Mouse (Mus musculus) embryonic facial prominence, embryonic 11.5 days (tissue): ENCODE data around the gene Lpin3. TPM values are rescaled to one million over a fixed set of nuclear protein-coding genes. Genes with fewer than 3 reads are reported as not detected.

ENCODE experiments used
- ATAC-seq: fragments of 200-750 bp; cut with Nextera tagmentation; replicated peaks from 2 replicates; pipeline ENCODE4 v1.8.0; 2017; ENCODE audit warnings: low read depth; ENCODE audit not compliant: insufficient number of reproducible peaks, low FRiP score, low TSS enrichment
- DNase-seq: peaks from one replicate; pipeline ENCODE4 v3.0.0-alpha.2; 2015; ENCODE audit warnings: low spot score
- H3K27ac ChIP-seq: fragments of 300-500 bp; sonication (generic); replicated peaks from 2 replicates; pipeline ENCODE4 v1.5.1; 2014; ENCODE audit warnings: mild to moderate bottlenecking, low read depth, low read length, control low read depth
- H3K27me3 ChIP-seq: fragments of 300-500 bp; sonication (generic); 2 replicates; pipeline ENCODE4 v1.6.1; 2014; ENCODE audit warnings: mild to moderate bottlenecking, low read length, moderate library complexity, mixed read lengths; ENCODE audit not compliant: control insufficient read depth, insufficient read depth
- H3K36me3 ChIP-seq: fragments of 300-500 bp; sonication (generic); replicated peaks from 2 replicates; pipeline ENCODE4 v1.6.1; 2014; ENCODE audit warnings: low read depth, mild to moderate bottlenecking, low read length, moderate library complexity, mixed read lengths; ENCODE audit not compliant: control insufficient read depth, insufficient read depth
- H3K4me1 ChIP-seq: fragments of 300-500 bp; sonication (generic); 2 replicates; pipeline ENCODE4 v1.6.1; 2014; ENCODE audit warnings: low read length, mixed read lengths; ENCODE audit not compliant: control insufficient read depth, insufficient read depth
- H3K4me2 ChIP-seq: fragments of 300-500 bp; sonication (generic); 2 replicates; pipeline ENCODE4 v1.6.1; 2014; ENCODE audit warnings: low read depth, mild to moderate bottlenecking, control low read depth, low read length, moderate library complexity
- H3K4me3 ChIP-seq: fragments of 300-500 bp; sonication (generic); 2 replicates; pipeline ENCODE4 v1.5.1; 2014; ENCODE audit warnings: low read depth, low read length, control low read depth
- H3K9ac ChIP-seq: fragments of 300-500 bp; sonication (generic); replicated peaks from 2 replicates; pipeline ENCODE4 v1.6.1; 2014; ENCODE audit warnings: mild to moderate bottlenecking, control low read depth, low read length
- H3K9me3 ChIP-seq: fragments of 300-500 bp; sonication (generic); replicated peaks from 2 replicates; pipeline ENCODE4 v1.6.1; 2016; ENCODE audit warnings: mild to moderate bottlenecking, low read length, inconsistent platforms, mixed read lengths; ENCODE audit not compliant: control insufficient read depth
- WGBS: fragments of 180-500 bp; shearing (Covaris S2); extraction: QIAGEN DNeasy Blood & Tissue Kit; methylation state at CpG from one replicate; pipeline ENCODE4 v1.1.7; 2014; 5-methylcytosine and 5-hydroxymethylcytosine counted together
- polyA plus RNA-seq: library from polyadenylated mRNA; unstranded; fragments of >200 nt; fragmentation: Nextera tagmentation; extraction: Ambion mirVana; gene quantifications from 2 replicates; pipeline ENCODE4 v1.2.1, GENCODE M21; 2014

The Lpin3 gene
- polyA plus RNA-seq, 1 experiment from 2014 or later: 0.50 TPM

DNA sequence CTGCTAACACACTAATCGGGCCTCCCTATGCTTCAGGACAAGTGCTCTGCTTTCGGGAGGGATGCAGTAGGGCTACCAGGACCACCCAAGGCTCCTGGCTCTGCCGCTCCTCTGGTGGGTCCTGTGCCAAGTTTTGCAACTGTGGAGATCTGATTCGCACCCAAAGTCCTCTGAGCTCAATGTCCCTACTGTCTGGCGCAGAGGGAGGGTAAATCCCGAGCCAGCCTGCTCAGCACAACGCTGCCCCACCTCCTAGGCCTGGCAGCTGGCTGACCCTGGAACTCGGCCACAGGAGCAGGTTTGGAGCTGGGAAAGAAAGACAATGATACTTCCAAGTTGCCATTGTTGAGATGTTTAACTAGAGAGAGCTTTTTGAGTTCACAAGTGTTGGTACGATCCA lies 44.7 kb downstream of the Lpin3 start:
- no peaks in the 10 kb centered on the region for H3K9me3 ChIP-seq
- no peak overlapping the region for H3K27ac ChIP-seq
- no peaks in the 10 kb centered on the region; the same call in 1 of the 2 replicates for H3K4me1 ChIP-seq
- no peak overlapping the region for H3K4me2 ChIP-seq
- no peak for DNase-seq
- 85% methylated on average over 9 of the region's 9 CpGs for WGBS
- no peak overlapping the region for H3K9ac ChIP-seq
- ATAC-seq: no peak
- H3K27me3 ChIP-seq: no peaks in the 10 kb centered on the region
- H3K4me3 ChIP-seq: no peak overlapping the region
- H3K36me3 ChIP-seq: no peaks in the 10 kb centered on the region

DNA sequence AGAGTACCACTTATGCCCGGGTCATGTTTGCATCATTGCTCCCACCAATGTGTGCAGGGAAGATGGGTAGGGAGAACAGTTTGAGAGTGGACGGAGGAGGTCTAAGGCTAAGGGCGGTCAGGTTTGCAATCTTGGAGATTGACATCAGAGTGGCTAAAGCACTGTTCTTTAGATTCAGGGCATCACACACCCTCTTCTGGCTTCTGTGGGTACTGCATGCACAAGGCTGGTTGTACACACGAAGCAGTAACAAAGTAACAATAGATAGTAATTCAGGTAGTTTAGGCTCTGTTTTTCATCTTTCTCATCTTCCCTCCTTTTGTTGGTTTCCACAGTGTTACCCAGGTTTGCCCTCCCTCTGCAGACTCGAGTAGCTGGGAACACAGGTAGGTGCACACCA lies 50.9 kb downstream of the Lpin3 start:
- no peak overlapping the region for H3K4me3 ChIP-seq
- ATAC-seq: no peak; the same call in 1 of the 2 replicates
- H3K4me1 ChIP-seq: 0 out of 2 replicates have a peak, but pooled peaks cover 2% of the 10 kb centered on the region
- 92% methylated on average over 5 of the region's 5 CpGs for WGBS
- no peak overlapping the region for H3K4me2 ChIP-seq
- no peak for DNase-seq
- no peaks in the 10 kb centered on the region for H3K27me3 ChIP-seq
- no peaks in the 10 kb centered on the region for H3K36me3 ChIP-seq
- H3K27ac ChIP-seq: no peak overlapping the region
- no peaks in the 10 kb centered on the region for H3K9me3 ChIP-seq
- no peak overlapping the region for H3K9ac ChIP-seq

DNA sequence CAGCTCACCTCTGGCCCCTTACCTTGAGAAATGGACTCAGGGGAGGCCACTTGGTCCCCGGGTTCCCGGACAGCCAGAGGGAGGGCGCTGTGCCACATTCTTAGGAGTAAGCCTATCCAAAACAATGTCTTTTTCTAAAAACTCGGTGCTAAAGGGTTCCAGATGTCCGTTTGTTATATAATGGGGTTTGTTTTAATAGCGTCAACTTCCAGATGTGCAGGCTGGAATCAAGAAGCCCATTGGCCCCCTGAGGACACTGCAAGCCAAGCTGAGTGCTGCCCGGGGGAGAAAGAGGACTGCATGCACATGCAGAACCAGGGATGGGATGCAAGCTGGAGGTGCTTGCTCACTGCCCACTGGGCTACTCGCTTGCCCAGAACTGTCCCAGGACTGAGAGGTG lies 51.9 kb downstream of the Lpin3 start:
- H3K36me3 ChIP-seq: no peaks in the 10 kb centered on the region
- DNase-seq (peak; percentile 89), ATAC-seq (peak; percentile 61; the same call in 1 of the 2 replicates)
- H3K4me2 ChIP-seq: no peak overlapping the region
- 0 out of 2 replicates have a peak, but pooled peaks cover 2% of the 10 kb centered on the region for H3K4me1 ChIP-seq
- WGBS: 23% methylated on average over 8 of the region's 8 CpGs
- no peaks in the 10 kb centered on the region for H3K9me3 ChIP-seq
- no peaks in the 10 kb centered on the region for H3K27me3 ChIP-seq
- 0 out of 2 replicates have a peak overlapping the region, but pooled peaks have one; percentile 54 for H3K27ac ChIP-seq
- no peak overlapping the region for H3K9ac ChIP-seq
- H3K4me3 ChIP-seq: no peak overlapping the region

DNA sequence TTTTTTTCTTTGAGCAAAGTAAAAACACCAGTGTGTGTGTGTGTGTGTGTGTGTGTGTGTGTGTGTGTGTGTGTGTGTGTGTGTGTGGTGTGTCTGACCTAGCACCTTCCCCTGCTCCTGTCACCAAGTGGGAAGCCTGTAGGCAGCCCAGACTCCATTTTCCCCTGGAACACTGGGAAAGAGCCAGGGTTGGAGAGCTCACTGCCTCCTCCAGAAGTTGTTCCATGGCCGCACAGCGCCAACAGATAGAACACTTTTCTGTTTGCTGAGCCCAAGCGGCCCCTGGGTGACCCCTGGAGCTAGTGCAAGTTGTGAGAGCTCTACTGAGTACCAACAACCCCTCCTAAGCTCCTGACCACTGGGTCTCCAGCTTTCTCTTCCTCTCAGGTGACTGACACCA lies 52.5 kb downstream of the Lpin3 start:
- Histone ChIP-seq H3K36me3 (no peaks in the 10 kb centered on the region), H3K4me3 (no peak overlapping the region), H3K27ac (0 out of 2 replicates have a peak overlapping the region, but pooled peaks have one; percentile 54), H3K27me3 (no peaks in the 10 kb centered on the region), H3K4me2 (no peak overlapping the region), H3K9me3 (no peaks in the 10 kb centered on the region), H3K4me1 (0 out of 2 replicates have a peak, but pooled peaks cover 2% of the 10 kb centered on the region), H3K9ac (no peak overlapping the region)
- no peak for DNase-seq
- 54% methylated on average over 3 of the region's 3 CpGs for WGBS
- no peak for ATAC-seq

DNA sequence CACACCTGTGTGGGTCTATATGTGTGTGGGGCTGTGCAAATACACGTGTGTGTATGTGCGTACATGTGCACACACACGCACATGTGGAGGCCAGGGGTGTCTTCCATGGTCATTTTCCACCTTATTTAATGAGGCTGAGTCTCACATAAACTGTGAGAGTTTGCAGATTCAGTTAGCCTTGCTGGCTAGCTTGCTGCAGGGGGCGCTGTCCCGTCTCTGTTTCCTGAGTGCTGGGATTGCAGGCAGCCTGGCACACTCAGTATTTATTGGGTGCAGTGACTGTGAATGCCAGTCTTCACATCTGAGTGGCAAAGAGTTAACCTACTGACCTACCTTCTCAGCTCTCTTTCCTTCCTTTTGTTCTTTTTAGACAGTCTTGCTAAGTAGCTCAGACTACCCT lies 53.4 kb downstream of the Lpin3 start:
- Histone ChIP-seq H3K4me3 (no peak overlapping the region), H3K27me3 (no peaks in the 10 kb centered on the region), H3K9ac (no peak overlapping the region), H3K4me2 (no peak overlapping the region), H3K4me1 (0 out of 2 replicates have a peak, but pooled peaks cover 2% of the 10 kb centered on the region), H3K36me3 (no peaks in the 10 kb centered on the region), H3K9me3 (no peaks in the 10 kb centered on the region), H3K27ac (no peak overlapping the region)
- ATAC-seq (no peak), DNase-seq (no peak)
- 63% methylated on average over 5 of the region's 5 CpGs for WGBS

DNA sequence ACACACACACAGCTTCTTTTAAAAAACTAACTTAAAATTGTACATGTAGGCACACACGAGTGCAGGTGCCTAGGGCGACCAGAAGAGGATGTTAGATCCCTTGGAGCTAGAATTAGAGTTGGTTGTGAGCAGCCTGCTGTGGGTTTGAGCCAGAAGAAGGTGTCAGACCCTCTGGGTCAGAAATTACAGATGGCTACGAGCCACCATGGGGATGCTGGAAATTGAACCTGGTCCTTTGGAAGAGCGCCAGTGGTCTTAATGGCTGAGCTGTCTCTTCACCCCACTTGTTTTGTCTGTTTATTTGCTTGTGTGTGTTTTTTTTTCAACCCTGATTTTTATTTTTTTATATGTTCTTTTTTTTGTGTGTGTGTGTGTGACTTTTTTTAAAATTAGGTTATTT lies 54.0 kb downstream of the Lpin3 start:
- DNase-seq: no peak
- H3K4me3 ChIP-seq: no peak overlapping the region
- 88% methylated on average over 4 of the region's 4 CpGs for WGBS

DNA sequence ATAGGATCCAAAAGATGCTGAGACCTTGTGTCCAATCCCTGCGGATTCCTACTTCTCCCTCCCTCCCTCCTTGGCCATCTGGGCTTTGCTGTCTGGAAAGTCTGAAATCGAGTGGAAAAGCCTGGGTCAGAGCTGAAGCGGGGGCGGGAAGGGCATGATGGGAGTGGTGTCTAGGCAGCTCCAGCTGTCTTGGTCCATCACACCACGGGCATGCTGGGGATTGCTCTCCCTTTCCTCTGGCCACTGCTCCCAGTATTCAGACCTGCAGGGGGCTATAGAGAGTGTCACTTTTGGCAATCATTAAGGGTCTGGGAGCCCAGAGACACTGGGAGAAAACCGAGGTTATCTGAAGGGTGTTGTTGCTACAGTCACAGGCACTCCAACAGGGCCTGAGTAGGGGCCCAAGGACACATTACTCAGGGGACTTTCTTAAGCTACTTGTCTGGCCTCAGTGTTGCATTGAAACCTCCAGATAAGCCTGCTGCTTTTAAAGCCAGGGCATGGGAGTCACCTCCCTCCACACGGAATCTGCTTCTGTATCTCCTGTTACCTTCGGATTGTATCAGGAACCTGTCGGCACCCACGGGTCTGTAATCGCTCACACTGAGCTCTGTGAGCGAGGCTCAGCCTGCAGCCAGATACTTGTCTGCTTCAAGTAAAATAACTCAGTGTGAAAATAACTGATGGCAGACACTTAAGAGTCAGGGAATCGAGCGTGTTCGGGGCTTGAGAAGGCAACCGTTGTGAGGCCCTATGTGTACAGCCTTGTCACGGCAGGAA lies 60.6 kb downstream of the Lpin3 start:
- 71% methylated on average over 17 of the region's 17 CpGs for WGBS
- no peak overlapping the region for H3K4me3 ChIP-seq
- DNase-seq (no peak), ATAC-seq (no peak)
- H3K27me3 ChIP-seq: no peaks in the 10 kb centered on the region
- H3K9ac ChIP-seq: no peak overlapping the region
- H3K9me3 ChIP-seq: no peaks in the 10 kb centered on the region
- H3K36me3 ChIP-seq: no peaks in the 10 kb centered on the region; the same call in 1 of the 2 replicates
- H3K27ac ChIP-seq: no peak overlapping the region
- H3K4me2 ChIP-seq: no peak overlapping the region
- H3K4me1 ChIP-seq: no peaks in the 10 kb centered on the region

More for the DNA sequence above, 54.0 kb downstream of the Lpin3 start:
- ATAC-seq: no peak
- H3K4me1 ChIP-seq: 0 out of 2 replicates have a peak, but pooled peaks cover 2% of the 10 kb centered on the region
- H3K4me2 ChIP-seq: no peak overlapping the region
- H3K27ac ChIP-seq: no peak overlapping the region
- H3K9ac ChIP-seq: no peak overlapping the region
- H3K36me3 ChIP-seq: no peaks in the 10 kb centered on the region
- no peaks in the 10 kb centered on the region for H3K9me3 ChIP-seq
- no peaks in the 10 kb centered on the region for H3K27me3 ChIP-seq

DNA sequence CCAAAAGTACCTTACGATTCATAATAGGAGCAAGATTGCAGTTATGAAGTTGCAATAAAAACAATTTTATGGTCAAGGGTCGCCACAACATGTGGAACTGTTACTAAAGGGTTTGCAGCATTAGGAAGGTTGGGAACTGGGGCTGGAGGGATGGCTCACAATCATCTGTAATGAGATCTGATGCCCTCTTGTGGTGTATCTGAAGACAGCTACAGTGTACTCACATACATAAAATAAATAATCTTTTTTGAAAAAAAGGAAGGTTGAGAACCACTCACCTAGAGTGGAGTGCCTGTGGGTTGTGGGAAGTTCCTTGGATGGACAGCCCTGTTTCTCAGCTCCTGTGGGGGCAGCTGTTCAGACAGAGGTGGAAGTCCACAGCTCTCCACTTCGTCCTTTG lies 62.0 kb downstream of the Lpin3 start:
- no peaks in the 10 kb centered on the region for H3K9me3 ChIP-seq
- 61% methylated on average over 3 of the region's 3 CpGs for WGBS
- no peak overlapping the region for H3K27ac ChIP-seq
- ATAC-seq (peak; percentile 42; the same call in 1 of the 2 replicates), DNase-seq (peak; percentile 15)
- no peaks in the 10 kb centered on the region for H3K27me3 ChIP-seq
- H3K9ac ChIP-seq: no peak overlapping the region
- H3K4me2 ChIP-seq: no peak overlapping the region
- H3K4me1 ChIP-seq: no peaks in the 10 kb centered on the region
- no peak overlapping the region for H3K4me3 ChIP-seq
- H3K36me3 ChIP-seq: no peaks in the 10 kb centered on the region; the same call in 1 of the 2 replicates
